In the genomic region with DNA sequence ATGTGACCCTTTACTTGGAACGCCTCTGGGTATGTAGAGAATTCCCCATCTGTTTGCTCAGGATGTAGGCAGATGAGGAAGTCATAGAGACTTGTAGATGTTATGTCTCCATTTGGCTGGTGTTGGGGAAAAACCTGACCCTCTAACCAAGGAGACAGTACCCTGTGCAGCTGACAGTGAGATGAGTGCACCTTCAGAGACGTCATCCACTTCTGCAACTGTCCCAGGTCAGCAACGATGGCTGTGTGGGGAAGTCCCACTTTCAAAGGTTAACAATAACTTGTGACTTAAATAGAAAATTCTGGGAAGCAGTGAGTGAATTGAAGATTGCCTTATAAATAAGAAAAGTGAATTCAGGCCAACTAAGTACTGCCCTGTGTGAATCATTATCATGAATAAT, we compare ENCODE assay signal across 1 mouse cellular context.
TF ChIP-seq lines count a peak whose summit lies in the region.

No protein-coding gene starts in this region.

TF ChIP-seq in CH12.LX, 34 proteins besides CTCF, POLR2A, EP300 and RAD21 (continued from another document):
- TF ChIP-seq BHLHE40 (IDR thresholded peaks at IDR 0.05; ENCODE audit: low read depth, low read length) = peak; percentile 89
